Mouse (Mus musculus): Measurements from ENCODE around the gene Cat.

- TF ChIP-seq CTCF (IDR thresholded peaks at IDR 0.05; ENCODE audit: borderline replicate concordance, extremely low read depth, insufficient read depth, insufficient read length) (no peak), POLR2A (IDR thresholded peaks at IDR 0.05; ENCODE audit: borderline replicate concordance, extremely low read depth, insufficient read depth, insufficient read length, poor library complexity, severe bottlenecking) (no peak)
Observed at GRCm38 (mm10) chr2:103449813-103450212, 35.1 kb downstream of the Cat start.

All from brain, embryonic 14.5 days (tissue).